Mouse (Mus musculus): ENCODE measurements at regions not wholly inside any gene's neighbourhood (a gene's known extent, or its start where the extent isn't known, plus 50 kb on each side); places are given as distances from the start of the nearest gene placed in this dataset.

DNA sequence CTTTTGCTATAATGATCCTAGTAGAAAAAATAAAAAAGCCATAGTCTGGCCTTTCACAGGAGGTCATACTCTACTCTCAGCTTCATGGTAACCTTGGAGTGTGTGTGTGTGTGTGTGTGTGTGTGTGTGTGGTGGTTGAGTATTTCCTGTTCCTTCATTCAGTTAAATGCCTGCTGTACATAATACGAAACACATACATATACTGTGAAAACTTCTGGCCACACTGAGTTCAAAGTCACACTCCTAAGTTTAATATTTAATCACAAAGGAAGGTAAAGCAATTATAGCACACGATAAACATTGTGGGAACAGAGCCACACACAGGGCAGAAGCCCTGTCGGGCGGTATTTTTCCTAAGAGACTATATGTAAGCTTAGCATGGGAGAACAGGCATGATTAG is 78.6 kb upstream of the Maf start:
- no peaks in the 10 kb centered on the region for H3K27me3 ChIP-seq (replicated peaks; ENCODE audit: control insufficient read depth, insufficient read depth, low read length)
- ATAC-seq: peak; percentile 92
- H3K4me3 ChIP-seq (ENCODE audit: low read length): no peak overlapping the region
- 65% methylated on average over 4 of the region's 4 CpGs for WGBS
- H3K4me1 ChIP-seq (ENCODE audit: control insufficient read depth, insufficient read depth, low read length): no peaks in the 10 kb centered on the region
- H3K9ac ChIP-seq (ENCODE audit: low read depth, low read length): no peak overlapping the region
- no peaks in the 10 kb centered on the region for H3K9me3 ChIP-seq (ENCODE audit: control insufficient read depth, low read length)
- peak overlapping the region; percentile 73 for H3K27ac ChIP-seq (ENCODE audit: low read length)
- no peak overlapping the region for H3K4me2 ChIP-seq (ENCODE audit: low read depth, low read length)
- no peaks in the 10 kb centered on the region for H3K36me3 ChIP-seq (ENCODE audit: control insufficient read depth, insufficient read depth, low read length)

DNA sequence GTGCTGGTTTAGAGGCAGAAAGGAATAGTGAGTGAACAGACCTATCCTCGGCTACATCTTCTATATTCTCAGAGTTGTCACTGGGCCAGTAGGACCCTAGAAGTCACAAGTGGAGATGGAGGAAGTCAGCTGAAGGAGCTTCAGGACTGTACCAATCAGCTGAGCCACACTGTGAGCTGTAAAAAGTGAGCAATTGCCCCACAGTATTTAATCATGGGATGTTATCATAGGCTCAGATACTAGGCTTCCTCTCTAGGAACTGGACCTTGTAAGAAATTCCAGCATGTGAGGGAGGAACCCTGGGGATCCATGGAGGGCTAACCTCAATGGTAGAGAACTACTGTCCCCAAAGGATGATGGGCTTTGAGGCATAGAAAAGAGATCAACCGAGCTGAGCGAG is 78.2 kb upstream of the Maf start:
- peak overlapping the region; percentile 73 for H3K27ac ChIP-seq (ENCODE audit: low read length)
- no peak overlapping the region for H3K9ac ChIP-seq (ENCODE audit: low read depth, low read length)
- no peaks in the 10 kb centered on the region for H3K9me3 ChIP-seq (ENCODE audit: control insufficient read depth, low read length)
- peak; percentile 84 for ATAC-seq
- H3K36me3 ChIP-seq (ENCODE audit: control insufficient read depth, insufficient read depth, low read length): no peaks in the 10 kb centered on the region
- no peaks in the 10 kb centered on the region for H3K4me1 ChIP-seq (ENCODE audit: control insufficient read depth, insufficient read depth, low read length)
- no peak overlapping the region for H3K4me2 ChIP-seq (ENCODE audit: low read depth, low read length)
- H3K27me3 ChIP-seq (replicated peaks; ENCODE audit: control insufficient read depth, insufficient read depth, low read length): no peaks in the 10 kb centered on the region
- 93% methylated on average over 3 of the region's 3 CpGs for WGBS
- H3K4me3 ChIP-seq (ENCODE audit: low read length): no peak overlapping the region

GRCm38 (mm10) chr8:115783364-115783763 is 75.8 kb upstream of the Maf start:
- Histone ChIP-seq H3K9ac (ENCODE audit: low read depth, low read length) (no peak overlapping the region), H3K36me3 (ENCODE audit: control insufficient read depth, insufficient read depth, low read length) (no peaks in the 10 kb centered on the region), H3K27ac (ENCODE audit: low read length) (no peak overlapping the region), H3K4me1 (ENCODE audit: control insufficient read depth, insufficient read depth, low read length) (no peaks in the 10 kb centered on the region), H3K27me3 (replicated peaks; ENCODE audit: control insufficient read depth, insufficient read depth, low read length) (no peaks in the 10 kb centered on the region), H3K4me3 (ENCODE audit: low read length) (no peak overlapping the region), H3K4me2 (ENCODE audit: low read depth, low read length) (no peak overlapping the region), H3K9me3 (ENCODE audit: control insufficient read depth, low read length) (no peaks in the 10 kb centered on the region)
- WGBS: 91% methylated on average over 6 of the region's 6 CpGs
- no peak for ATAC-seq

GRCm38 (mm10) chr8:115778433-115778832 is 70.8 kb upstream of the Maf start:
- H3K27ac ChIP-seq (ENCODE audit: low read length): no peak overlapping the region
- no peak overlapping the region for H3K4me3 ChIP-seq (ENCODE audit: low read length)
- WGBS: 78% methylated on average over 1 of the region's 1 CpGs
- no peak overlapping the region for H3K4me2 ChIP-seq (ENCODE audit: low read depth, low read length)
- no peak for ATAC-seq
- no peaks in the 10 kb centered on the region for H3K27me3 ChIP-seq (replicated peaks; ENCODE audit: control insufficient read depth, insufficient read depth, low read length)
- no peak overlapping the region for H3K9ac ChIP-seq (ENCODE audit: low read depth, low read length)
- H3K36me3 ChIP-seq (ENCODE audit: control insufficient read depth, insufficient read depth, low read length): no peaks in the 10 kb centered on the region
- H3K9me3 ChIP-seq (ENCODE audit: control insufficient read depth, low read length): no peaks in the 10 kb centered on the region
- H3K4me1 ChIP-seq (ENCODE audit: control insufficient read depth, insufficient read depth, low read length): no peaks in the 10 kb centered on the region

- no peak overlapping the region for H3K9ac ChIP-seq (ENCODE audit: low read depth, low read length)
- H3K36me3 ChIP-seq (ENCODE audit: control insufficient read depth, insufficient read depth, low read length): no peaks in the 10 kb centered on the region
- H3K9me3 ChIP-seq (ENCODE audit: control insufficient read depth, low read length): no peaks in the 10 kb centered on the region
- peaks cover 15% of the 10 kb centered on the region for H3K4me1 ChIP-seq (ENCODE audit: control insufficient read depth, insufficient read depth, low read length)
- H3K27ac ChIP-seq (ENCODE audit: low read length): no peak overlapping the region; the same call in 1 of the 2 replicates
- WGBS: 73% methylated on average over 7 of the region's 7 CpGs
- ATAC-seq: peak; percentile 63
- H3K27me3 ChIP-seq (replicated peaks; ENCODE audit: control insufficient read depth, insufficient read depth, low read length): no peaks in the 10 kb centered on the region
- H3K4me2 ChIP-seq (ENCODE audit: low read depth, low read length): no peak overlapping the region
- no peak overlapping the region for H3K4me3 ChIP-seq (ENCODE audit: low read length)
Measured at GRCm38 (mm10) chr8:115771060-115771459, 63.5 kb upstream of the Maf start.

- no peaks in the 10 kb centered on the region for H3K27me3 ChIP-seq (replicated peaks; ENCODE audit: control insufficient read depth, insufficient read depth, low read length)
- no peak for ATAC-seq
- WGBS: 90% methylated on average over 4 of the region's 4 CpGs
Measured at GRCm38 (mm10) chr8:115768631-115769030, 61.0 kb upstream of the Maf start.

DNA sequence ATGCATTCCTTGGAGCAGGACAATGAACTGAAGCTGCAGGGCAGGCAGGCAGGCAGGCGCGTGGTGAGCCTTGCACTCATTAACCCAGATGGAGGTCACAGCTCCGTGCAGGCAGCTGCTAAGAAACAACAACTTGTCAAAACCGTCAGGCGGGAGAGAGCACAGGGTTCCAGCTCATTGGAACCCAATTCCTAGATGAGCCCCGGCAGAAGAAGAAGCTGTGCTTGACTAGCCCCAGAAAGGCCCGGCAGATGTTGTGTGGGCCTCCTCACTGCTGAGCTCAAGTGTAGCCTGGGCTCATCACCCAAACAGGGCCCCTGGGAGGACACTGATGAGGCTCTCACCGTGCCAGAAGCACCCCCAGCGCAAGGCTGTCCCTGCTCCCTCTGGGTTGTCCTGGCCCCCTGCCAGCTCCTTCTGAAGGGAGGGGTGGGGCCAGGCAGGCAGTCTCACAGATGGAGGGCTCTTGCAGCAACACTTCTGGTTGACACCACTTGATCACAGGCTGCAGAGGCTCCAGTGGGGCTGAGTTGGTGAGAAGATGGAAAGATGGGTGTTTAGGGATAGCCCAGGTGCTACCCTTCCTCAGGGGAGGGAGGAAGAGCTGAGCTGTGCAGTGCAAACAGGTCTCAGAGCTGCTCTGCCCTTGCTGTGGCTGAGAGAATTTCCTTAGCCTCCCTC is 58.8 kb upstream of the Maf start:
- Histone ChIP-seq H3K4me1 (ENCODE audit: control insufficient read depth, insufficient read depth, low read length) (peaks cover 14% of the 10 kb centered on the region), H3K4me3 (ENCODE audit: low read length) (no peak overlapping the region), H3K27me3 (replicated peaks; ENCODE audit: control insufficient read depth, insufficient read depth, low read length) (no peaks in the 10 kb centered on the region), H3K9me3 (ENCODE audit: control insufficient read depth, low read length) (no peaks in the 10 kb centered on the region), H3K9ac (ENCODE audit: low read depth, low read length) (no peak overlapping the region; the same call in 1 of the 2 replicates), H3K4me2 (ENCODE audit: low read depth, low read length) (no peak overlapping the region), H3K36me3 (ENCODE audit: control insufficient read depth, insufficient read depth, low read length) (no peaks in the 10 kb centered on the region), H3K27ac (ENCODE audit: low read length) (peak overlapping the region; percentile 57)
- 11% methylated on average over 9 of the region's 9 CpGs for WGBS
- peak; percentile 92 for ATAC-seq

More at GRCm38 (mm10) chr8:115768631-115769030, 61.0 kb upstream of the Maf start:
- Histone ChIP-seq H3K4me1 (ENCODE audit: control insufficient read depth, insufficient read depth, low read length) (peaks cover 17% of the 10 kb centered on the region), H3K4me2 (ENCODE audit: low read depth, low read length) (no peak overlapping the region), H3K4me3 (ENCODE audit: low read length) (no peak overlapping the region), H3K36me3 (ENCODE audit: control insufficient read depth, insufficient read depth, low read length) (no peaks in the 10 kb centered on the region), H3K9me3 (ENCODE audit: control insufficient read depth, low read length) (no peaks in the 10 kb centered on the region), H3K9ac (ENCODE audit: low read depth, low read length) (no peak overlapping the region), H3K27ac (ENCODE audit: low read length) (no peak overlapping the region)

DNA sequence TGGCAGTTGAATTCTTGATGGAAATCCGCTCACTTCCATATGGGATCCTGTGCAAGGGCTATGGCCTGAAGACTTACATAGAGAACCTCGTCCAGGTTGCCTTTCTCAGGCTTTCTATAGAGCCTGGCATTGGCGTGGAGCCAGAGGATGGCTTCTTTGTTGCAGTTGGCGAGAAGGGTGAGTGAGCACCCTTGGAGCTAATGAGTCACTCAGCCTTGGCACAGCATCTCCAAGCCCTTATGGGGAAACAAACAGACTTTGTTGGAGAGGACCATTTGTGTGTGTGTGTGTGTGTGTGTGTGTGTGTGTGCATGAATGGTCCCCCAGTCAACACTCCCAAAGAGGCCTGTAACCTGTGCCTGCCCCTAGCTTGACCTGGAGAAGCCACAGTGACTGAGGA is 57.0 kb upstream of the Maf start:
- no peaks in the 10 kb centered on the region for H3K27me3 ChIP-seq (replicated peaks; ENCODE audit: control insufficient read depth, insufficient read depth, low read length)
- WGBS: 86% methylated on average over 4 of the region's 4 CpGs
- no peak overlapping the region for H3K27ac ChIP-seq (ENCODE audit: low read length)
- ATAC-seq: no peak
- no peaks in the 10 kb centered on the region for H3K9me3 ChIP-seq (ENCODE audit: control insufficient read depth, low read length)
- no peak overlapping the region for H3K4me2 ChIP-seq (ENCODE audit: low read depth, low read length)
- no peaks in the 10 kb centered on the region for H3K36me3 ChIP-seq (ENCODE audit: control insufficient read depth, insufficient read depth, low read length)
- peaks cover 12% of the 10 kb centered on the region for H3K4me1 ChIP-seq (ENCODE audit: control insufficient read depth, insufficient read depth, low read length)
- no peak overlapping the region for H3K9ac ChIP-seq (ENCODE audit: low read depth, low read length)
- H3K4me3 ChIP-seq (ENCODE audit: low read length): no peak overlapping the region

DNA sequence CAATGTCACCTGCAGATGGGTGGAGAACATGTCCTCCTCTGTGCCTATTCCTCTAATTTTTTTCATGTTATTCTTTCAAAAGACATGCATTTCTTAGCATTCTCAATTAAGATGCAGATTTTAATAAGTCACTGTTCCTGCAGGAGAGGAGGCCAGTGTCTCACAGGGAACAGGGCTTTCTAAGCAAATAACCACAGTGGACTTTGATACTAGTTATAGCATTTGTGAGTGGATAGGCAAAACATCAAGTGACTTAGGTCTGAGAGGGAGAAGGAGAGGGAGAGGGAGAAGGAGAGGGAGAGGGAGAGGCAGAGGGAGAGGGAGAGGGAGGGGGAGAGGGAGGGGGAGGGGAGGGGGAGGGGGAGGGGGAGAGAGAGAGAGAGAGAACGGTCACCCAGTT is 50.4 kb upstream of the Maf start:
- H3K4me2 ChIP-seq (ENCODE audit: low read depth, low read length): no peak overlapping the region
- H3K9me3 ChIP-seq (ENCODE audit: control insufficient read depth, low read length): no peaks in the 10 kb centered on the region
- H3K4me3 ChIP-seq (ENCODE audit: low read length): no peak overlapping the region
- peak overlapping the region; percentile 62 for H3K27ac ChIP-seq (ENCODE audit: low read length)
- H3K27me3 ChIP-seq (replicated peaks; ENCODE audit: control insufficient read depth, insufficient read depth, low read length): no peaks in the 10 kb centered on the region
- H3K9ac ChIP-seq (ENCODE audit: low read depth, low read length): no peak overlapping the region
- WGBS: 92% methylated on average over 1 of the region's 1 CpGs
- peaks cover 16% of the 10 kb centered on the region for H3K4me1 ChIP-seq (ENCODE audit: control insufficient read depth, insufficient read depth, low read length)
- H3K36me3 ChIP-seq (ENCODE audit: control insufficient read depth, insufficient read depth, low read length): no peaks in the 10 kb centered on the region
- ATAC-seq: peak; percentile 90
